Mouse (Mus musculus) heart, embryonic 10.5 days (tissue): ENCODE measurements around the gene Pou2f2. TPM values are rescaled to one million over a fixed set of nuclear protein-coding genes. Genes with fewer than 3 reads are reported as not detected.

Experiments used
- DNase-seq: peaks from one replicate; pipeline ENCODE4 v3.0.0-alpha.2; 2017; ENCODE audit warnings: low spot score
- H3K27ac ChIP-seq: fragments of 300-500 bp; sonication (generic); 2 replicates; pipeline ENCODE4 v1.5.1; 2016; ENCODE audit warnings: mild to moderate bottlenecking
- H3K27me3 ChIP-seq: fragments of 300-500 bp; sonication (generic); 2 replicates; pipeline ENCODE4 v1.6.1; 2016; ENCODE audit warnings: mild to moderate bottlenecking; ENCODE audit not compliant: poor library complexity, insufficient read depth, severe bottlenecking
- H3K36me3 ChIP-seq: fragments of 300-500 bp; sonication (generic); 2 replicates; pipeline ENCODE4 v1.6.1; 2016; ENCODE audit warnings: mild to moderate bottlenecking, moderate library complexity
- H3K4me1 ChIP-seq: fragments of 300-500 bp; sonication (generic); 2 replicates; pipeline ENCODE4 v1.6.1; 2016; ENCODE audit warnings: mild to moderate bottlenecking
- H3K4me3 ChIP-seq: fragments of 300-500 bp; sonication (generic); 2 replicates; pipeline ENCODE4 v1.5.1; 2016; ENCODE audit warnings: mild to moderate bottlenecking, moderate library complexity
- H3K9me3 ChIP-seq: fragments of 300-500 bp; sonication (generic); 2 replicates; pipeline ENCODE4 v1.6.1; 2016; ENCODE audit warnings: mild to moderate bottlenecking, moderate library complexity
- WGBS: fragments of 180-500 bp; shearing (Covaris S2); methylation state at CpG from one replicate; pipeline ENCODE4 v1.1.7; 2016; 5-methylcytosine and 5-hydroxymethylcytosine counted together
- polyA plus RNA-seq: library from polyadenylated mRNA; unstranded; fragments of >200 nt; fragmentation: Nextera tagmentation; extraction: Ambion mirVana; gene quantifications from 2 replicates; pipeline ENCODE4 v1.2.1, GENCODE M21; 2016

Gene Pou2f2
- polyA plus RNA-seq, 1 experiment from 2014 or later = 0.73 TPM

DNA sequence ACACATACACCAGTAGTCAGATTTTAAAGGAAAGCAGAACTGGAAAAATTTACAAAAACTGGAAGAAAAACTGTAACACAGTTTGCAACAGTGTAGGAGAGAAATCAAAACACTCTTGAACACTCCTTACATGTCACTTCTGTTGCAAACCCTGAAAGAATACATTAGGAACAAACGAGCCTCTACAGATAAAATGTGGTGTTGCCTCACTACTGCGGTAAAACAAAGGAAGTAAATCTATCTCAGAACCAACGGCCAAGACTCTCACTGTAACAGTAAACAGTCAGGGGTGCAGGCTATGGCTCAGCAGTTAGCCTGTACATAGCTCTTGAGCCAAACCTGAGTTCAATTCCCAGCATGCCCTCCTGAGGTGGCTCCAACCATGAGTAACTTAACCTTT lies 33.6 kb upstream of the Pou2f2 start:
- Histone ChIP-seq H3K27ac (no peak overlapping the region), H3K27me3 (no peaks in the 10 kb centered on the region), H3K9me3 (no peaks in the 10 kb centered on the region), H3K36me3 (peaks cover 43% of the 10 kb centered on the region), H3K4me3 (no peak overlapping the region), H3K4me1 (peaks cover 2% of the 10 kb centered on the region; the same call in 1 of the 2 replicates)
- 71% methylated on average over 3 of the region's 3 CpGs for WGBS
- DNase-seq = no peak

DNA sequence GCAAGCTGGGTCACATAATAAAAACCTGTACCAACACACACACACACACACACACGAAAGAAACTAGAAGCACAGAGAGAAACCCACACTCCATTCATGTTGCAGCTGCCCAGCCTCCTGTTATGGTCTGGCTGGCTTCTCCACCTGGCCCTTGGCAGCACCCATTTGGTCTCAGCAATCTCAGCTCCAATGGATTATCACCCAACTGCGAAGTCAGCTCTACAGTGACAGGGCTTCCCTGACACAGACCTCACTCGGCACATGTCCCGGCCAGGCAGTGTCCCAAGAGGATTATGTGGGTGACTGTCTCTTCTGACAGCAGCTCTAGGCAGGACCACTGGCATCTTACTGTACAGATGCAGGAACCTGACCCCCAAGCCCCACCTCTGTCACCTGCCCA lies 31.0 kb upstream of the Pou2f2 start:
- H3K9me3 ChIP-seq = no peaks in the 10 kb centered on the region
- 82% methylated on average over 4 of the region's 4 CpGs for WGBS
- H3K4me1 ChIP-seq = peaks cover 3% of the 10 kb centered on the region
- DNase-seq = no peak
- no peak overlapping the region for H3K4me3 ChIP-seq
- no peaks in the 10 kb centered on the region for H3K27me3 ChIP-seq
- no peak overlapping the region for H3K27ac ChIP-seq
- H3K36me3 ChIP-seq = peaks cover 49% of the 10 kb centered on the region

DNA sequence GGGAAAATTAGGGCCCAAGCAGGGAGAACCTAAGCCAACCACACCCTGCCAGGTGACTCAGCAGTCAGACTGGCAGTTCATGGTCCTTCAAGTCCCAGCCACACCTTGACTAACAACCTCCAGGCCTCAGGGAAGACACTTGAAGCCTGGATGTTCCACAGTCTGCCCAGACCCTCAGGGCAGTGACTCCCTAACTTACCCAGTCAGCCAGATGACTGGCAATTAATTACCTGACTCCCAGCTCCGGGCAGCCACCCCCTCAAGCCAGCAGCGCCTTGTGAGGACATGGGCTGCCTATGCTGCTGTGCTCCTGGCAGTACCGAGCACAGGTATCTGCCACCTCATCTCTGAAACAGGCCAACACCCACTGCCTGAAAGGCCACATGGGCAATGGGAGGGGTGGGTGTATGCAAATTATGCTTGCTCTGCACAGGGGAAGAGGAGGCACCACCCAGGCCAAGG lies 29.7 kb upstream of the Pou2f2 start:
- Histone ChIP-seq H3K27me3 (no peaks in the 10 kb centered on the region), H3K9me3 (no peaks in the 10 kb centered on the region), H3K4me1 (peaks cover 14% of the 10 kb centered on the region), H3K36me3 (peaks cover 41% of the 10 kb centered on the region), H3K4me3 (no peak overlapping the region), H3K27ac (no peak overlapping the region)
- DNase-seq = no peak
- WGBS = 84% methylated on average over 3 of the region's 3 CpGs

DNA sequence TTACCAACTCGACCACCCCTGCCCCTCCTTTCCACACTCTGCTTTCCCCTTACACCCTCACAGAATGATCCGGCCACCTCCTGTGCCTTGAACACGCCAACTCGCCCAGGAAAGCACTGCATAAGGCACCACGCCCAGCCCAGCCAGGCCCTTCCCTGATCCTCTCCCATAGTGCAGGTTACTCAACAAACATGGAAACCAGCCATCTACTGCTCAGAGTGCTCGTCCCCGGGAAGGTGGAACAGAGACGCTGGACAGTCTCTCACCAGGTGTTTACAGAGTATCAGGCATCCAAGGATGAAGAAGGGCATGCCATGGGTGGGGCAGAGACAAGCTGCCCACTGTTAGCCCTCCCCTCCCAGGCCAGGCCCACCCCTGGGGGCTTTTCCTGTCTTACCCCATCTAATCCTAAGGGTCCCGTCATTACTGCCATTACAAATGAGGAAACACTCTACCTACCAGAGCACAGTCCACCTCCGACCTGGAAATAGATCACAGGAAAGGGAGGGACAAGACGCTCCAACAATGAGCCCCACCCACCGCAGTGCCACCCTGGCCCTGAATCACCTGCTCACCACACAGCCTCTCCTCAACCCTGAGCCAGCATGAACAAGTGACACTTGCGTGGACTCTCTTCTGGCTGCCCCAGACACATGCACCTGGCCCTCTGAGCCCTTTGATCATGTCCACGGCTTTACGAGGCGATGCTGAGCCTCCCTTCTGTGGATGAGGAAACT lies 26.7 kb upstream of the Pou2f2 start:
- H3K27me3 ChIP-seq = no peaks in the 10 kb centered on the region
- H3K9me3 ChIP-seq = no peaks in the 10 kb centered on the region
- H3K4me1 ChIP-seq = peaks cover 14% of the 10 kb centered on the region
- DNase-seq = no peak
- H3K4me3 ChIP-seq = no peak overlapping the region
- 89% methylated on average over 16 of the region's 16 CpGs for WGBS
- H3K36me3 ChIP-seq = peaks cover 61% of the 10 kb centered on the region
- no peak overlapping the region for H3K27ac ChIP-seq

DNA sequence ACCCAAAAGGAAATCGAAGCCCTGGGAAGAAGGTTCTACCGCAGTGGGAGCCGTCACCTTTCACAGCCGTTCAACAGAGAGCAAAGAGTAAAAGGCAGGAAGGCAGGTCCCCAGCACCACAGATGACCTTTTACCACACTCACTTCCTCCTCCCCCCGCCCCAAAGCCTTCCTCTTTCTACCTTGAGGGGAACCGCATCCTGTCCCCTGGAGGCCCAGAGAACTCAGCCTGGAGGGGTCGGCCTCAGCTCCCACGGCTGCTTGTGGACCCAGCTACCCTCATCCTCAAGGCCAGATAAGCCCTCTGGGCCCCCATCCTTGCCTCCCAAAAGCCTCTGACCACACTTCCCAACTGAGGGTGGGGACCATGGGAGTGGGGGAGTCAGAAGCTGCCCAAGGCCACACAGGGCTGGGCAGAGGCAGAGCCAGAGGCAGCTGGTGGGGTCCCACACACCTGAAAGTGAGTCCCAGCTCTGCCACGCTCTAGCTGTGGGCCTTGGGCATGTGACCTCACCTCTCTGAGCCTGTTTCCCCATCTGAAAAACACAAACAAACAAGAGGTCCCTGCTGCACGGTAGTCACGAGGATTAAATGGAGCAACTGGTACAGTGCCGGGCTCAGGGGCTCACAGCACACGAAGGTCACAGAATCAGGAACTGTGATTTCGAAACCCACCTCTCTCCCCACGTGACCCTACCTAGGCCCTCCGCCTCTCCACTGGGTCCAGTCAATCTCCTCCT lies 26.0 kb upstream of the Pou2f2 start:
- H3K4me3 ChIP-seq = no peak overlapping the region
- WGBS = 73% methylated on average over 16 of the region's 16 CpGs
- H3K9me3 ChIP-seq = no peaks in the 10 kb centered on the region
- H3K36me3 ChIP-seq = peaks cover 54% of the 10 kb centered on the region
- H3K27me3 ChIP-seq = no peaks in the 10 kb centered on the region
- H3K27ac ChIP-seq = peak overlapping the region; percentile 49
- no peak for DNase-seq
- H3K4me1 ChIP-seq = peaks cover 14% of the 10 kb centered on the region

DNA sequence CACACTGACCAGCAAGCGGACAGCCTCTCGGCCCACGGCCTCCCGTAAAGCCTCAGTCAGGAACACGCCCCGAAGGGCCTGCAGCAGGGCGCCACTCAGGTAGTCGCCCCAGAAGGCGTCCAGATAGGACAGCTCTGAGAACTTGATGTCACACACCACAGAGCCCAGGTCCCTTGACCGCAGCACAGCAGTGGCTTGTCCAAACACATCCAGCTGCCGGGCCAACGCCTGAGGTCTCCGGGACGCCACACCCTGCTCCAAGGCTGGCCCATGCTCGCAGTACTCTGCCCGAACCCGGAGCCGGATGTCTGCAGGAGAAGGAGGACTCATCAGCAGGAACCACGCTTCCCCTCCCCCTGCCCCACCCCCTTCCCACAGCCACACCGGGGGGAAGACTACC lies 24.1 kb upstream of the Pou2f2 start:
- peaks cover 35% of the 10 kb centered on the region for H3K36me3 ChIP-seq

DNA sequence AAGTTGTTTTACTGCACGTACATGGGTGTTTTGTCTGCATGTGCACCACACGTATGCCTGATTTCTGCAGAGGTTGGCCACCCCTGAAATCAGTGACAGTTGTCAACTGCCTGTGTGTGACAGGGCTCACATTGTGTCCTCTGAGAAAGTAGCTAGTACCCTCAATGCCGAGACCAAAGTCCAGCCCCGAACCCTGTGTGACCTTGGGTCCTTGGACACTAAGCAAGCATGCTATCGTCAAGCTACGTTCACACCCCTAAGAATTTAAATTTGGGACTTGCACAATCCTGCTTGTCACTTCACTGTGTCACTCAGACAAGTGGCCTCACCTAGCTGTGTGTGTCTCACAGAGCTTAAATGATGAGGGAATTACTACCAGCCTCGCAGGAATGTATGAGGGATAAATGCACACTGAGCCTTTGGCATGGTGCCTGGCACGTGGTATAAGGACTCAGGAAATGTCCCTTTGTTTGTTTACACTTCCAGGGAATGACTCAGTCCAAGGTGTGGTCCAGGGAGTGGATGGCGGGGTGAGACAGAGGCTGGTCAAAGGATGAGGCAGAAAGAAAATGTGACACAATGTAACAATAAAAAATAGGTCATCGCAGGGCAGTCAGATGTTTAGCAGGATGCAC lies 18.0 kb upstream of the Pou2f2 start:
- no peak overlapping the region for H3K27ac ChIP-seq
- 0 out of 2 replicates have a peak, but pooled peaks cover 6% of the 10 kb centered on the region for H3K4me1 ChIP-seq
- no peaks in the 10 kb centered on the region for H3K9me3 ChIP-seq
- H3K36me3 ChIP-seq = peaks cover 6% of the 10 kb centered on the region
- 56% methylated on average over 10 of the region's 10 CpGs for WGBS
- DNase-seq = no peak
- H3K4me3 ChIP-seq = no peak overlapping the region
- H3K27me3 ChIP-seq = no peaks in the 10 kb centered on the region

More for the DNA sequence above, 24.1 kb upstream of the Pou2f2 start:
- WGBS = 92% methylated on average over 20 of the region's 20 CpGs
- H3K4me3 ChIP-seq = no peak overlapping the region
- DNase-seq = no peak
- H3K9me3 ChIP-seq = no peaks in the 10 kb centered on the region
- no peak overlapping the region for H3K27ac ChIP-seq
- peaks cover 14% of the 10 kb centered on the region for H3K4me1 ChIP-seq
- no peaks in the 10 kb centered on the region for H3K27me3 ChIP-seq

DNA sequence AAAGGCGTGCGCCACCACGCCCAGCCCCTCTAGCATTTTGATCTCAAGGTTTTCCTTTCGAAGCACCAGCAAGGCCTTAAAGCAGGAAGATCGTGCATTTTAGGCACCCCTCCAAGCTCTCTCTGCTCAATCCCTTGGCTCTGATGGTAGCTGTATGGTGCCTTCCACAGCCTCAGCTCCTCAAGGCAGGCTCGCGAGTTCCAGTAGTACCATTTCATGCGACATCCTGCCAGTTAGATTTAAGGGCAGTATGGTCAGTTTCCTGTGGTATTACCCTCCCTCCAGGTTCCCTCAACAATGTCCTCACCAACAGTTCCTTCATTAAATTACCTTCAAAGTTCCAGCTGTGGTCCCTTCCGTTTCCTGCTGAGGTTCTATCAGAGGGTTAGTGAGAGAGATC lies 16.6 kb upstream of the Pou2f2 start:
- H3K36me3 ChIP-seq = no peaks in the 10 kb centered on the region
- DNase-seq = no peak
- H3K4me1 ChIP-seq = 0 out of 2 replicates have a peak, but pooled peaks cover 6% of the 10 kb centered on the region
- no peak overlapping the region for H3K27ac ChIP-seq
- no peaks in the 10 kb centered on the region for H3K27me3 ChIP-seq
- WGBS = 84% methylated on average over 9 of the region's 9 CpGs
- H3K4me3 ChIP-seq = no peak overlapping the region
- no peaks in the 10 kb centered on the region for H3K9me3 ChIP-seq

DNA sequence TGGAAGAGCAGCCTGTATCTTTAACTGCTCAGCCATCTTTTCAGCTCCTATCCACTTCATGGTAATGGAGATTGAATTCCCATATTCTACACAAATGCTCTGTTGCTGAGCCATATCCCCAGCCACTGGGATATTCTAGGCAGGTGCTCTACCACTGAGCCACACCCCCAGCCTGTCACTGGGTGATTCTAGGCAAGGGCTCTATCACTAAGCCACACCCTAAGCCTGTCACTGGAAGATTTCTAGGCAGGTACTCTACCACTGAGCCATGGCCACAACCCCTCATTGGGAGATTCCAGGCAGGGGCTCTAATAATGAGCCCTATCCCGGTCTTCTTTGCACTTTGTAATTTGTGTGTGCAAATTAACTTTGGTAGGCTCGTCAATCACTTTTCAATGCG lies 15.6 kb upstream of the Pou2f2 start:
- WGBS = 75% methylated on average over 3 of the region's 3 CpGs

DNA sequence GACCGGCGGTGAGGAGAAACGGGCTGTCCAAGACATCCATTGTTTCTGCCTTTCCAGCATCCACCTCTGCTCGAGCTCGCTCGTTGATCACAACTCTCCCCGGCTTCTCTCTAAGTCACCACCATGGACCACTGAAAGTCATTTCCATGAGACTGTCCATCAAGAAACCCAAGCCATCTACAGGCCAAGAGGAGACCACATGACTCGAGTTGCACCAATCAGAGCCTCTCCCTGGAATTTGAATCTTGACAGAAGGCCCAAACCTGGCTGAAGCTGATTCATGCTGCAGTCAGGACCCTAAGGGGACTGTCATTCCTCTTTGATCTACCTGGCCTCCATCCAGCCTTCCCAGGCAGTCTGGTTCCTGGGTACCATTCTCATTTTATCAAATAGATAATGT lies 12.6 kb upstream of the Pou2f2 start:
- Histone ChIP-seq H3K4me3 (no peak overlapping the region), H3K27me3 (no peaks in the 10 kb centered on the region), H3K9me3 (no peaks in the 10 kb centered on the region), H3K36me3 (no peaks in the 10 kb centered on the region), H3K4me1 (no peaks in the 10 kb centered on the region), H3K27ac (no peak overlapping the region)
- 73% methylated on average over 8 of the region's 8 CpGs for WGBS
- no peak for DNase-seq

More for the DNA sequence above, 15.6 kb upstream of the Pou2f2 start:
- no peak overlapping the region for H3K4me3 ChIP-seq
- H3K36me3 ChIP-seq = no peaks in the 10 kb centered on the region
- H3K4me1 ChIP-seq = 0 out of 2 replicates have a peak, but pooled peaks cover 6% of the 10 kb centered on the region
- no peaks in the 10 kb centered on the region for H3K27me3 ChIP-seq
- H3K9me3 ChIP-seq = no peaks in the 10 kb centered on the region
- no peak for DNase-seq
- H3K27ac ChIP-seq = no peak overlapping the region

DNA sequence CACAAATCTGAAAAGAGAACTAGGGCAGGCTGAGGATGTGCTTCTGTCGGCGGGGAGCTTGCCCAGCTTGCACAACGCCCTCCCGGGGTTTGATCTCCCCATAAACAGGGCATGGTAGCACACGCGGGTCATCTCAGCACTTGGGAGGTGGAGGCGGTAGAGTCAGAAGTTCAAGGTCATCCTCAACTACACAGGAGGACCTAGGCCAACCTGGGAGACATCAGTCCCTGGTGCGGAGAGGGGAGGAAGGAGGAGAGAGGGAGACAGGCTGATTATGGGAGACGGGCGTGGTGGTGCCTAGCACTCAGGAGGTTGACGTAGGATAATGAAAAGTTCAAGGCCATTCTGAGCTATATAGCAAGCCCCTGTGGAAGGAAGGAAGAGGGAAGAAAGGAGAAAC lies 11.3 kb upstream of the Pou2f2 start:
- Histone ChIP-seq H3K4me3 (no peak overlapping the region), H3K9me3 (no peaks in the 10 kb centered on the region), H3K4me1 (no peaks in the 10 kb centered on the region), H3K27me3 (peaks cover 7% of the 10 kb centered on the region; the same call in 1 of the 2 replicates), H3K27ac (no peak overlapping the region), H3K36me3 (no peaks in the 10 kb centered on the region)
- DNase-seq = no peak
- 82% methylated on average over 11 of the region's 11 CpGs for WGBS

DNA sequence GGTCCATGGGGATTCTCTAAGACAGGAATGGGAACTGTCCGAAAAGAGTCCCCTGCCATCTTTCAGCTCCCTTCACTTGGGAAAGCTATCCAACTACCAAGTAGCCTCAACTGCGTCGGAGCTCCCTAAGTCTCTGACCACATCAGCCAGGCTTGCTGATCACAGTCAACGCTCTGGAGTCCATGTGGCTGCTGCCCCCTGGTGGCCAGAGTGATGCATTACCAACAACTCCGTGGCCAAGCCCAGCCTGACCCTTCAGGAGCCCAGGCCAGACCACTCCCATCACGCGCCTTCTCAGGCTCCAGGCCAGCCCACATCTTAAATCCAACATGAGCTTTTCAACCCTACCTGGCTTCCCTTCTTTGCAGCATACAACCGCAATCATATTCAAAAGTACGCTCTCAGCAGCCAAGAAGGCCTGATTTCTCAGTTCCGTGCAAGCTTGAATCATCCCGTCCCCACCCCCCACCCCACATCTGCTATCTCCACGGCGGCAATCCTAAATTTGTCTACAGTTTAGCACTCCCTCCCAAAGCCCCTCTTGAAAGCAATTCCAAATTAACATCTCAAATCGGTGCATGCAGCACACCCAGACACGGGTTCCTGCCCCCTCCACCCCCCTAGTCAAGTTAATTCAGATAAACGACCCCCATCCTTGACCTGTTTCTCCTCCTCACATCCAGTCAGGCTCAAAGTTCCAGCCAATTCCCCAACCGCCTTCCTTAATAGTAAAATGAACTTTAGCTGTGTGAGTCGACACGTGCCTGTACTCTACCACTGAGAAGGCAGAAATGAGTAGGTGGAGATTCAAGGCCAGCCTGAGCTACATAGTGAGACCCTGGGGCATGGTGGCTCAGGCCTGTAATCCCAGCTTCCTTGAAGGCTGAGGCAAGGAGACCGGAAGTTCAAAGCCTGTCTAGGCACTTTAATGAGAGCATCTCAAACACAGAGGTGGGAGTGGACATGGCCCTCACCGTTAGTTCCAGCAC lies 8.4 kb upstream of the Pou2f2 start:
- Histone ChIP-seq H3K4me3 (no peak overlapping the region), H3K27me3 (peaks cover 35% of the 10 kb centered on the region), H3K9me3 (no peaks in the 10 kb centered on the region), H3K4me1 (no peaks in the 10 kb centered on the region), H3K36me3 (no peaks in the 10 kb centered on the region), H3K27ac (no peak overlapping the region)
- WGBS = 23% methylated on average over 21 of the region's 21 CpGs
- peak; percentile 91 for DNase-seq
